Mouse (Mus musculus) urinary bladder, adult 2 months (tissue): ENCODE results near the gene Gm4969. TPM values are rescaled to one million over a fixed set of nuclear protein-coding genes. Genes with fewer than 3 reads are reported as not detected.
"Not testable (repeated sequence)": the region's sequence is repeated elsewhere in the genome, so short reads cannot be mapped to it uniquely, and the experiment has no call there.

Experiments
- DNase-seq: peaks from one replicate; pipeline ENCODE4 v3.0.0; 2022; ENCODE audit warnings: low spot score
- polyA plus RNA-seq: library from polyadenylated mRNA; depleted of rRNA; stranded (reverse); fragments of >200 nt; gene quantifications from 2 replicates; pipeline ENCODE4 v1.2.3, GENCODE M21; 2012; rRNA removed

Gene Gm4969
- 0.13 and 0.40 TPM in 2 replicates for polyA plus RNA-seq

GRCm38 (mm10) chr7:19118028-19118771, at the start of gene Gm4969:
TSS of gene Gm4969 (minus strand) at chr7:19118368.
- DNase-seq, result peak; percentile 47

- no peak for DNase-seq
Measured at GRCm38 (mm10) chr7:19166990-19167389, 48.8 kb upstream of the Gm4969 start.

GRCm38 (mm10) chr7:19165656-19166423, 47.7 kb upstream of the Gm4969 start, which contains the start of gene Gipr:
TSS of gene Gipr (minus strand) at chr7:19166127.
- DNase-seq, result no peak

- DNase-seq, result no peak
Measured at GRCm38 (mm10) chr7:19164978-19165377, 46.8 kb upstream of the Gm4969 start.

- no peak for DNase-seq
Measured at GRCm38 (mm10) chr7:19164189-19164588, 46.0 kb upstream of the Gm4969 start.

- DNase-seq, result no peak
Measured at GRCm38 (mm10) chr7:19163752-19164151, 45.6 kb upstream of the Gm4969 start.

- no peak for DNase-seq
Measured at GRCm38 (mm10) chr7:19162928-19163327, 44.8 kb upstream of the Gm4969 start.

GRCm38 (mm10) chr7:19160115-19160514, 41.9 kb upstream of the Gm4969 start:
- no peak for DNase-seq

- no peak for DNase-seq
Measured at GRCm38 (mm10) chr7:19159411-19159810, 41.2 kb upstream of the Gm4969 start.

- no peak for DNase-seq
Measured at GRCm38 (mm10) chr7:19158601-19159000, 40.4 kb upstream of the Gm4969 start.

GRCm38 (mm10) chr7:19157160-19157800, 39.1 kb upstream of the Gm4969 start:
- peak; percentile 92 for DNase-seq

GRCm38 (mm10) chr7:19155825-19156475, 37.8 kb upstream of the Gm4969 start:
- no peak for DNase-seq

- DNase-seq, result no peak
Measured at GRCm38 (mm10) chr7:19154796-19155195, 36.6 kb upstream of the Gm4969 start.

GRCm38 (mm10) chr7:19151121-19151520, 33.0 kb upstream of the Gm4969 start:
- DNase-seq, result not testable (repeated sequence)

- peak; percentile 88 for DNase-seq
Measured at GRCm38 (mm10) chr7:19149626-19150025, 31.5 kb upstream of the Gm4969 start, which contains the start of gene Snrpd2. TSS of gene Snrpd2 (plus strand) at chr7:19149722.

GRCm38 (mm10) chr7:19148875-19149541, 30.8 kb upstream of the Gm4969 start, which contains the start of gene Qpctl:
TSS of gene Qpctl (minus strand) at chr7:19149291.
- peak; percentile 83 for DNase-seq

GRCm38 (mm10) chr7:19148180-19148874, 30.2 kb upstream of the Gm4969 start:
- no peak for DNase-seq

- no peak for DNase-seq
Measured at GRCm38 (mm10) chr7:19147497-19148045, 29.4 kb upstream of the Gm4969 start.

GRCm38 (mm10) chr7:19146793-19147192, 28.6 kb upstream of the Gm4969 start:
- DNase-seq, result no peak

- DNase-seq, result no peak
Measured at GRCm38 (mm10) chr7:19137380-19137779, 19.2 kb upstream of the Gm4969 start.
